Mouse (Mus musculus): ENCODE results near the gene Pou5f2. TPM values are rescaled to one million over a fixed set of nuclear protein-coding genes. Genes with fewer than 3 reads are reported as not detected.

Gene Pou5f2
- polyA plus RNA-seq (2015; fragmentation: Nextera tagmentation; extraction: Ambion mirVana) = 1.3 and 1.4 TPM in 2 replicates

GRCm38 (mm10) chr13:78024683-78025294 is at the start of gene Pou5f2:
Gene Pou5f2, plus strand, starts transcription at chr13:78024902.
- no peak within 1 kb of the TSS for H3K9ac ChIP-seq (ENCODE audit: low read length)
- no peak for ATAC-seq (ENCODE audit: low read depth)
- H3K27ac ChIP-seq (ENCODE audit: low read length) = no peak within 1 kb of the TSS
- no peaks in the 10 kb centered on the region for H3K4me1 ChIP-seq (replicated peaks; ENCODE audit: control insufficient read depth, insufficient read depth, low read length)
- no peaks in the 10 kb centered on the region for H3K9me3 ChIP-seq (ENCODE audit: control insufficient read depth, low read length)
- no peaks in the 10 kb centered on the region; the same call in 1 of the 2 replicates for H3K36me3 ChIP-seq (ENCODE audit: control insufficient read depth, insufficient read depth, low read length)
- H3K4me3 ChIP-seq (ENCODE audit: low read length) = no peak within 1 kb of the TSS
- H3K27me3 ChIP-seq (ENCODE audit: control insufficient read depth, insufficient read depth, low read depth, low read length) = no peaks in the 10 kb centered on the region
- H3K4me2 ChIP-seq (ENCODE audit: low read depth, low read length) = no peak within 1 kb of the TSS
- WGBS = 60% methylated on average over 15 of the region's 15 CpGs

DNA sequence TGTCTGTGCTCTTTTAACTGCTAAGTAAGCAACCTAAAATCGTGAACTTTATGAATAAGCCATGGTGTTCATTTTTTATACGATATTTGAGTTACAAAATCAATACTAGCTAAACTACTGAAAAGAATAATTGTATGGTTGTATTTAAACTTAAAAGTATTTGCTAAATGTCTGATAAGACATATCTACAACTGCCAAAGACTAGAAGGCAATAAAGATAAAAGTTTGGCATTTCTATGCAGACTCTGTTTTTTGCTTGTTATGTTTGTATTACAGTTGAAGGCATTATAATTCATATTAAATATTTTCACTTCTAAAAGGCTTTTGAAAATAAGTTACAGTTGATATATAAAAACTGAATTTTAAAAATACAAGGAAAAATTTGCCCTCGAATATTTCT is 48.5 kb upstream of the Pou5f2 start:
- no peak overlapping the region for H3K4me3 ChIP-seq (ENCODE audit: low read length)
- H3K9ac ChIP-seq (ENCODE audit: low read length) = no peak overlapping the region
- 40% methylated on average over 3 of the region's 3 CpGs for WGBS
- no peaks in the 10 kb centered on the region for H3K9me3 ChIP-seq (ENCODE audit: control insufficient read depth, low read length)
- H3K36me3 ChIP-seq (ENCODE audit: control insufficient read depth, insufficient read depth, low read length) = no peaks in the 10 kb centered on the region
- H3K27ac ChIP-seq (ENCODE audit: low read length) = no peak overlapping the region
- H3K4me1 ChIP-seq (replicated peaks; ENCODE audit: control insufficient read depth, insufficient read depth, low read length) = no peaks in the 10 kb centered on the region
- H3K27me3 ChIP-seq (ENCODE audit: control insufficient read depth, insufficient read depth, low read depth, low read length) = no peaks in the 10 kb centered on the region
- H3K4me2 ChIP-seq (ENCODE audit: low read depth, low read length) = no peak overlapping the region
- ATAC-seq (ENCODE audit: low read depth) = no peak

- H3K9ac ChIP-seq (ENCODE audit: low read length) = no peak overlapping the region
These were observed 47.6 kb upstream of the Pou5f2 start for GRCm38 (mm10) chr13:77977121-77977520.

DNA sequence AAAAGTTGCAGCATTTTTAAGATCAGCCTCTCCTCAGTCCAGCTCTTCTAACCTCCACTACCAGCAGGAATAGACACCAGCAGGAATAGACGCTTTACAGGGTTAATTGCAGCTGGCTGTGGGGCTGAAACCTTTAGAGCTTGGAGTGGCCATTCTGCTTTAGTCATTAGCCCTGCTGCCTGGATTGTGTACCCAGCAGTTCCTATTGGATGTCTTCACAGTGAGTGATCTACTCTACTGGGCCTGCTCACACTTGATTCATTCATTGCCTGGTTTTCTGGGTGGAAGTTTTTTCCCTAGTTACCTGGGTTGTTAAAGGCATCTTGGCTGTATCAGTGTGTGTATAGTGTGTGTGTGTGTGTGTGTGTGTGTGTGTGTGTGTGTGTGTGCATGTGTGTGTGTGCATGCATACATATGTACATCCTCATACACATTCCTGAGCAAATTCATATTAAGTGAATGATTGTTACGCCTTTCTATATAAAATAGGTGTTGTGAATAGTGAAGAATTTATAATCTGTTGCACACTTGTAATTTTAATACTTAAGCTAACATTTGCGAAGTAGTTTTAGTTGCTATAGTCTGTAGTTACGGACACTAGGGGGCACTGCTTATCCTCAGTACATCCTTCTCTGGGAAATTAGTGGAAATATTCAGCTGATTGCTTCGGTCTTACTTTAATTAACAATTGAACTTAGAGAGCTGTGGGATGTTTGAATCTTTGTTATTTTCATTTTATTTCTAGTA is 42.4 kb upstream of the Pou5f2 start:
- H3K36me3 ChIP-seq (ENCODE audit: control insufficient read depth, insufficient read depth, low read length) = no peaks in the 10 kb centered on the region
- H3K9me3 ChIP-seq (ENCODE audit: control insufficient read depth, low read length) = no peaks in the 10 kb centered on the region
- H3K4me2 ChIP-seq (ENCODE audit: low read depth, low read length) = no peak overlapping the region
- no peak overlapping the region for H3K4me3 ChIP-seq (ENCODE audit: low read length)
- H3K27ac ChIP-seq (ENCODE audit: low read length) = no peak overlapping the region
- H3K4me1 ChIP-seq (replicated peaks; ENCODE audit: control insufficient read depth, insufficient read depth, low read length) = no peaks in the 10 kb centered on the region
- H3K9ac ChIP-seq (ENCODE audit: low read length) = no peak overlapping the region
- no peaks in the 10 kb centered on the region for H3K27me3 ChIP-seq (ENCODE audit: control insufficient read depth, insufficient read depth, low read depth, low read length)
- no peak for ATAC-seq (ENCODE audit: low read depth)
- 32% methylated on average over 5 of the region's 5 CpGs for WGBS

More at GRCm38 (mm10) chr13:77977121-77977520, 47.6 kb upstream of the Pou5f2 start:
- ATAC-seq (ENCODE audit: low read depth) = no peak
- H3K27ac ChIP-seq (ENCODE audit: low read length) = no peak overlapping the region
- H3K4me3 ChIP-seq (ENCODE audit: low read length) = no peak overlapping the region
- 100% methylated on average over 1 of the region's 1 CpGs for WGBS
- no peaks in the 10 kb centered on the region for H3K36me3 ChIP-seq (ENCODE audit: control insufficient read depth, insufficient read depth, low read length)
- H3K4me2 ChIP-seq (ENCODE audit: low read depth, low read length) = no peak overlapping the region
- H3K9me3 ChIP-seq (ENCODE audit: control insufficient read depth, low read length) = no peaks in the 10 kb centered on the region
- no peaks in the 10 kb centered on the region for H3K4me1 ChIP-seq (replicated peaks; ENCODE audit: control insufficient read depth, insufficient read depth, low read length)
- H3K27me3 ChIP-seq (ENCODE audit: control insufficient read depth, insufficient read depth, low read depth, low read length) = no peaks in the 10 kb centered on the region

GRCm38 (mm10) chr13:77982852-77983202 is 41.9 kb upstream of the Pou5f2 start:
- H3K4me1 ChIP-seq (replicated peaks; ENCODE audit: control insufficient read depth, insufficient read depth, low read length) = no peaks in the 10 kb centered on the region
- H3K4me3 ChIP-seq (ENCODE audit: low read length) = no peak overlapping the region
- no peak overlapping the region for H3K4me2 ChIP-seq (ENCODE audit: low read depth, low read length)
- no peak overlapping the region for H3K27ac ChIP-seq (ENCODE audit: low read length)
- no peak for ATAC-seq (ENCODE audit: low read depth)
- H3K27me3 ChIP-seq (ENCODE audit: control insufficient read depth, insufficient read depth, low read depth, low read length) = no peaks in the 10 kb centered on the region
- no peaks in the 10 kb centered on the region for H3K36me3 ChIP-seq (ENCODE audit: control insufficient read depth, insufficient read depth, low read length)
- H3K9ac ChIP-seq (ENCODE audit: low read length) = no peak overlapping the region
- H3K9me3 ChIP-seq (ENCODE audit: control insufficient read depth, low read length) = no peaks in the 10 kb centered on the region
- 60% methylated on average over 2 of the region's 2 CpGs for WGBS

- no peaks in the 10 kb centered on the region for H3K27me3 ChIP-seq (ENCODE audit: control insufficient read depth, insufficient read depth, low read depth, low read length)
- ATAC-seq (ENCODE audit: low read depth) = no peak
- H3K4me3 ChIP-seq (ENCODE audit: low read length) = no peak overlapping the region
- H3K36me3 ChIP-seq (ENCODE audit: control insufficient read depth, insufficient read depth, low read length) = no peaks in the 10 kb centered on the region
- H3K4me1 ChIP-seq (replicated peaks; ENCODE audit: control insufficient read depth, insufficient read depth, low read length) = no peaks in the 10 kb centered on the region
- WGBS = 58% methylated on average over 5 of the region's 5 CpGs
- H3K9ac ChIP-seq (ENCODE audit: low read length) = no peak overlapping the region
- no peak overlapping the region for H3K4me2 ChIP-seq (ENCODE audit: low read depth, low read length)
- H3K9me3 ChIP-seq (ENCODE audit: control insufficient read depth, low read length) = no peaks in the 10 kb centered on the region
- no peak overlapping the region for H3K27ac ChIP-seq (ENCODE audit: low read length)
These were observed 33.4 kb upstream of the Pou5f2 start for GRCm38 (mm10) chr13:77991189-77991886.

DNA sequence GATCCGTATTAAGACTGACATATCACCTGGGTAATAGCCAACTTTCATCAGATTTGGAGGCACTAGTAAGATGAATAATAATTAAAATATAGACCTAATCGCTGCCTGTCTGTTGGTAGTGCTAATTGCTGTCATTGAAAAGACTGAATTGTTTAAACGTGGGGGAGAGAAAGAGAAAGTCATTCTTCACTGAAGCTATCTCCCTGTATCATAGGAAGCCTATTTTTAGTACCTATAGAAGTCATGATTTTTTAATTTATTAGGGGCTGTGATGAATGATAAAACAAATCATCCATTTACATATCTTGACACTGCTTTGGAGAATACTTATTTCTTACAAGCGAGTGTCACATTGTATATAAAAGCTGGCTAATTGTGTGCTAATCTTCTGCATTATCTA is 20.1 kb upstream of the Pou5f2 start:
- 72% methylated on average over 4 of the region's 4 CpGs for WGBS
- H3K9me3 ChIP-seq (ENCODE audit: control insufficient read depth, low read length) = no peaks in the 10 kb centered on the region
- H3K27me3 ChIP-seq (ENCODE audit: control insufficient read depth, insufficient read depth, low read depth, low read length) = no peaks in the 10 kb centered on the region
- H3K4me3 ChIP-seq (ENCODE audit: low read length) = no peak overlapping the region
- no peak overlapping the region for H3K4me2 ChIP-seq (ENCODE audit: low read depth, low read length)
- no peak overlapping the region for H3K27ac ChIP-seq (ENCODE audit: low read length)
- no peak for ATAC-seq (ENCODE audit: low read depth)
- no peaks in the 10 kb centered on the region for H3K4me1 ChIP-seq (replicated peaks; ENCODE audit: control insufficient read depth, insufficient read depth, low read length)
- no peak overlapping the region for H3K9ac ChIP-seq (ENCODE audit: low read length)
- H3K36me3 ChIP-seq (ENCODE audit: control insufficient read depth, insufficient read depth, low read length) = no peaks in the 10 kb centered on the region

DNA sequence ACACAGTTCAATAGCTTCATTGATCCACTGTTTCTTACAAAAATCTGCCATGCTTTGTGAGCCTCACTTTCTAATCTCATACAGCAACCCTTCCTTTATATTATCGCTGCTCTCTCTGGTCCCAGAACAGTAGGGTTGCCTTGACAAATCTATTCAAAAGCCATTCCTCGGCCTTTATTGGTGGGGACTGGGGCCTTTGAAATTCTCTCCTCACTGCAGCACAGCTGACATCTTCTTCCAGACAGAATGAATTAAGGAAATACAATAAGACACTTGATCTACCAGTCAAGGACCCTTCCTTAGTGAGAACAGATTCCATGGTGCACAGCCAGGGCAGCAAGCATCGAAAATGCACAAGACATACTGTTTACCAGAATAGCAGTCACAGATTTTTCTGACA is 19.4 kb upstream of the Pou5f2 start:
- Histone ChIP-seq H3K4me1 (replicated peaks; ENCODE audit: control insufficient read depth, insufficient read depth, low read length) (no peaks in the 10 kb centered on the region), H3K9me3 (ENCODE audit: control insufficient read depth, low read length) (no peaks in the 10 kb centered on the region), H3K36me3 (ENCODE audit: control insufficient read depth, insufficient read depth, low read length) (no peaks in the 10 kb centered on the region), H3K27ac (ENCODE audit: low read length) (no peak overlapping the region), H3K4me2 (ENCODE audit: low read depth, low read length) (no peak overlapping the region), H3K4me3 (ENCODE audit: low read length) (no peak overlapping the region), H3K27me3 (ENCODE audit: control insufficient read depth, insufficient read depth, low read depth, low read length) (no peaks in the 10 kb centered on the region), H3K9ac (ENCODE audit: low read length) (no peak overlapping the region)
- 52% methylated on average over 3 of the region's 3 CpGs for WGBS
- ATAC-seq (ENCODE audit: low read depth) = no peak

- Histone ChIP-seq H3K27ac (ENCODE audit: low read length) (no peak overlapping the region), H3K27me3 (ENCODE audit: control insufficient read depth, insufficient read depth, low read depth, low read length) (no peaks in the 10 kb centered on the region), H3K9ac (ENCODE audit: low read length) (no peak overlapping the region), H3K4me1 (replicated peaks; ENCODE audit: control insufficient read depth, insufficient read depth, low read length) (no peaks in the 10 kb centered on the region), H3K9me3 (ENCODE audit: control insufficient read depth, low read length) (no peaks in the 10 kb centered on the region), H3K36me3 (ENCODE audit: control insufficient read depth, insufficient read depth, low read length) (no peaks in the 10 kb centered on the region), H3K4me2 (ENCODE audit: low read depth, low read length) (no peak overlapping the region), H3K4me3 (ENCODE audit: low read length) (no peak overlapping the region)
- no peak for ATAC-seq (ENCODE audit: low read depth)
- 95% methylated on average over 1 of the region's 1 CpGs for WGBS
These were observed 14.5 kb upstream of the Pou5f2 start for GRCm38 (mm10) chr13:78010176-78010575.
